Mouse (Mus musculus) embryonic facial prominence, embryonic 10.5 days (tissue): Measurements from ENCODE around the gene Ugt1a1. TPM values are rescaled to one million over a fixed set of nuclear protein-coding genes. Genes with fewer than 3 reads are reported as not detected.

Source experiments
- DNase-seq: peaks from one replicate; pipeline ENCODE4 v3.0.0-alpha.2; 2017; ENCODE audit warnings: low spot score
- H3K27ac ChIP-seq: fragments of 300-500 bp; sonication (generic); replicated peaks from 2 replicates; pipeline ENCODE4 v1.5.1; 2016; ENCODE audit warnings: mild to moderate bottlenecking
- H3K27me3 ChIP-seq: fragments of 300-500 bp; sonication (generic); replicated peaks from 2 replicates; pipeline ENCODE4 v1.6.1; 2016; ENCODE audit warnings: low read depth, mild to moderate bottlenecking; ENCODE audit not compliant: poor library complexity, severe bottlenecking
- H3K36me3 ChIP-seq: fragments of 300-500 bp; sonication (generic); replicated peaks from 2 replicates; pipeline ENCODE4 v1.6.1; 2016; ENCODE audit warnings: mild to moderate bottlenecking, moderate library complexity
- H3K4me1 ChIP-seq: fragments of 300-500 bp; sonication (generic); 2 replicates; pipeline ENCODE4 v1.6.1; 2016
- H3K4me3 ChIP-seq: fragments of 300-500 bp; sonication (generic); 2 replicates; pipeline ENCODE4 v1.5.1; 2016; ENCODE audit warnings: mild to moderate bottlenecking, moderate library complexity
- H3K9me3 ChIP-seq: fragments of 300-500 bp; sonication (generic); 2 replicates; pipeline ENCODE4 v1.6.1; 2016; ENCODE audit warnings: mild to moderate bottlenecking
- WGBS: fragments of 180-500 bp; shearing (Covaris S2); methylation state at CpG from one replicate; pipeline ENCODE4 v1.1.7; 2016; 5-methylcytosine and 5-hydroxymethylcytosine counted together
- polyA plus RNA-seq: library from polyadenylated mRNA; unstranded; fragments of >200 nt; fragmentation: Nextera tagmentation; extraction: Ambion mirVana; gene quantifications from 2 replicates; pipeline ENCODE4 v1.2.1, GENCODE M21; 2016

Gene Ugt1a1
- polyA plus RNA-seq, 1 experiment from 2014 or later = not detected

DNA sequence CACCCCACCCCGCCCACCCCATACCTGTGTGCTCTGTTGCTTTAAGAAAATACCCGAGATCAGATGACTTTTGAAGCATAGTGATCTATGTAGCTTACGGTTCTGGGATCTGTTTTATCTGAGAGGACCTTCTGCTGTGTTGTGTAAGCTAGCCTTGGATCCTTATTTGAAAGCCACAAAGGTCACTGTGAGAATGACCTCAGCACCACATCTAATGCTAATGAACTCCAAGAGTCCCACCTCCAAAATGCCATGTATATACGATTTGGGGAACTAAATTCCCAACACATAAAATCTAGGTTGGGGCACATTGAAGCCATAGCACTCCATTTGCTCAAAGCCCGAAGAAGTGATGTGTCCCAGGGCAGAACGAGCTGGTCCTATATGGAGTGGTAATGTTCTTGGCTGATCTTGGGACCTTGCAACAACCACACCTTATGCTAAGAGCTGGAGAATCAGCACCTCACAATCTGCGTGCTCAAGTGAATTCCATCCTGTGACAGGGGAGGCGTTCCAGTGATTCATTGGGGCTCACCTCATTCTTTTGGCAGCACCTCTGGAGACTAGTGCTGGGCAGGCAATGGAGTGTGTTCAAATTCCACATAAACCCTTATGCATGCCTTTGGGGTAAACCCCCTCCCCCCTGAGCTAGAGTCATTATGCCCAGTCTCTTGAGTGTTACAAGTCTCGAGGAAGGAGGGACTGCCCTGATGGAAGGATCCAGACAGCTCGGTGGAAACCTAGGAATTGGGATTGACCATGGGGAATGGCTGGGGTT lies 45.3 kb downstream of the Ugt1a1 start:
- Histone ChIP-seq H3K36me3 (peaks cover 30% of the 10 kb centered on the region), H3K9me3 (peaks cover 97% of the 10 kb centered on the region), H3K27ac (no peak overlapping the region), H3K27me3 (no peaks in the 10 kb centered on the region), H3K4me3 (no peak overlapping the region), H3K4me1 (no peaks in the 10 kb centered on the region)
- no peak for DNase-seq
- 79% methylated on average over 10 of the region's 10 CpGs for WGBS

DNA sequence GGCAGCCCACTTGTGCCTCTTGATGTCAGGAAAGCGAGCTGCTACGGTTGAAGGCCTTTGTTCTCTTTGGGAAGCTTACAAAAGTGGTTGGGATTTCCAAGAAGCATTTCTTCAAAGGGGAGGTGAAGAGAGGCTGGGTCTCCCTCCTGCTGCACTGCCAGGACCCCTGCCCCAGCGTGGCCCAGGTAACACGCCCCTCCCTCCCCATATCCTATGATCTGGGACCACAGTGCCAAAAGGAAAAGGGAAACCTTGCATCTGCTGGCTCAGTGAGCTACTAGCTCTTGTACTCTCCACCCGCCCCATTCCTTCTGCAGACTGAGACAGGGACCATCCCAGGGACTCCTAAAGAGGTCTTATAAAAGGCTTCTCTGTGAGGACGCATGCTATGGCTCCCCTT lies 45.9 kb downstream of the Ugt1a1 start:
- DNase-seq = no peak
- WGBS = 81% methylated on average over 6 of the region's 6 CpGs
- Histone ChIP-seq H3K27ac (no peak overlapping the region), H3K27me3 (no peaks in the 10 kb centered on the region), H3K9me3 (peaks cover 95% of the 10 kb centered on the region), H3K4me3 (no peak overlapping the region), H3K4me1 (no peaks in the 10 kb centered on the region), H3K36me3 (peaks cover 36% of the 10 kb centered on the region)

DNA sequence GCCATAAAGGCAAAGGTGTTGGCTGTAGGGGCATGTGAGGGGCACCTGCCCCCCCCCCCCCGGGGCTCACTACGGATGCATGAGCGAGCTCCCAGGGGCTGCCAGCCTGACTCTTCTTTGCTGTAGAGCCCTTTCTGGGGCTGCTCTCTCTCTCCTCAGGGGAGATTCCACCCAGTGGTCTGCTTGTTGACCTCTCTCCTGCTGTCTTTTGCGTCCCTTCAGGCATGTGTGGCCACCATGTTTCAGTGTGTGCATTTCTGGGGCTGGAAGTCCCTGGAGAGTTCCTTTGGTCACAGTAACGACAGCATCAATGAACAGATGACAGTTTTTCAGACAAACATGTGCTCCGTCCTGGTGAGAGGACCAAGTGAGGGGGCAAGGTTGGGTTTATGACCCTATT lies 46.6 kb downstream of the Ugt1a1 start:
- H3K27me3 ChIP-seq = no peaks in the 10 kb centered on the region
- DNase-seq = no peak
- WGBS = 72% methylated on average over 6 of the region's 6 CpGs
- no peaks in the 10 kb centered on the region for H3K4me1 ChIP-seq
- peaks cover 43% of the 10 kb centered on the region for H3K36me3 ChIP-seq
- no peak overlapping the region for H3K27ac ChIP-seq
- peaks cover 95% of the 10 kb centered on the region for H3K9me3 ChIP-seq
- no peak overlapping the region for H3K4me3 ChIP-seq

DNA sequence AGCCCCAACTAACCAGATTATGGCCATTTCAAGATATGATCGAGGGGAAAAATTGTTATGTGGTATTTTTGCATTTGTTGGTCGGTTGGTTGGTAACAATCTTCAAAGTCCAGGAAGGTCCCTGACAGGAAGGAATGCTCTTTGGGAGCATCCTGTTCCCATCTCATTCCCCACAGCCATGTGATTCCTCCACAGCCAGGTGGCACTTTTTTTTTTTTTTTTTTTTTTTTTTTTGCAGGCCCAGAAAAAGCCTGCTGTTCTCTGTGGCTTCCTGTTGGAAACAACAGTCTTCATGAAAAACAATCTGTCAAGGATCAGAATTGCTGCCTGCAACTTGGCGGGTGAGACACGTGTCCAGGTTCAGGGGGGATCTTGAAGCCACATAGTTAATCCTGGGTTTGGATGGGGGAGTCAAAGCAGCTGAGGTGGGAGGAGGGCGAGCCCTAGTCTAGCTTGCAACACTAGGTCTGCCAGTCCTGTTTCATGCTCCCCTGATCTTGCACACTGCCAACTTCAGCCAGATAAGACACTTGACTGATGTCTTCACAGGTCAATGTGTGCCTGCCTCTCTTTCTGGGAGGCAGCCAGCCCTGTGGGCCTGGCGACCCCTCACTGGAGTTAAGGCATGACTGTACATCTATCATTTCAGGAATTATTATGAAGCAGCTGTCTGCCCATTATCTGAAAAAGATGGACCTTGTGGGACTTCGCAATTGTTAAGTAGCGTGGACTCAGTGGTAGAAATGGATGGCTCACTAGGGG lies 47.3 kb downstream of the Ugt1a1 start:
- H3K27me3 ChIP-seq = no peaks in the 10 kb centered on the region
- peaks cover 50% of the 10 kb centered on the region for H3K36me3 ChIP-seq
- no peak overlapping the region for H3K4me3 ChIP-seq
- H3K27ac ChIP-seq = no peak overlapping the region
- peaks cover 95% of the 10 kb centered on the region for H3K9me3 ChIP-seq
- 81% methylated on average over 8 of the region's 8 CpGs for WGBS
- DNase-seq = no peak
- no peaks in the 10 kb centered on the region for H3K4me1 ChIP-seq

DNA sequence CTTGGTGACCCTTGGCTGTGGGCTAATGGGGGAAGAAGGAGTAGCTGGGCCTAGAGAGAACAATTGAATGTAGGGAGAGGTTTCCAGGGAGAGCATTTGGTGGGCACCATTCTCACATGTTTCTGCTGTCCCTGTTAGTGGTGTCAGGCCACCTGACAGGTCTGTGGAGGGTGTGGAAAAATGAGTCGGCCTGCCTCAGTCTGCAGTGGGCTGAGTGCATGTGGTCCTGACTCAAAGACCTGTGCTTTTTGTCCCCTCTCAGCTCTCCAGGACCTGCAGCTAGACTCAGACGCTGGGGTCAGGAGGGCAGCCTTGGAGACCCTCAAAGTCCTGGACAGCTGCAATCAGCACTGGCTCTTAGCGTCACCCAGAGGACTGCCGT lies 47.9 kb downstream of the Ugt1a1 start:
- Histone ChIP-seq H3K27me3 (no peaks in the 10 kb centered on the region), H3K4me1 (no peaks in the 10 kb centered on the region), H3K4me3 (no peak overlapping the region), H3K9me3 (peaks cover 94% of the 10 kb centered on the region), H3K36me3 (peaks cover 56% of the 10 kb centered on the region), H3K27ac (no peak overlapping the region)
- 77% methylated on average over 4 of the region's 4 CpGs for WGBS
- no peak for DNase-seq

DNA sequence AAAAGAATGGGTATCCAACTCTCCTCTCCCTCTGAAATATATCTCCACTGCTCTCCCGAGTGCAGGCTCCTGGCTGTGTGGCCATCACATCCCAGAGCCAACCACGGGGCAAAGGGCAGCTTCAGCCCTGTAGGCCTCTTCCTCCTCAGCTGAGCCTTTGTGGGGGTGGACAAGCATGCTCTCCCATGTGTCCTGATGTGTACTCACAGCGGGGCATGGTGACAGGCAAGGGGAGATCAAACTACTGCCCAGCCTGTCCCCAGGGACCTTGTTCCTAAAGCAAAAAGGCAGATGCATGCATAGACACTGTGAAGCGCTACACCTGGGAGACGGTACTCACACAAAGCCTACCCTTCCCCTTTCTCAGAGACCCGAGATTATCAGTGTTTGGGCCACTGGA lies 48.4 kb downstream of the Ugt1a1 start:
- Histone ChIP-seq H3K4me1 (no peaks in the 10 kb centered on the region), H3K36me3 (peaks cover 60% of the 10 kb centered on the region), H3K27me3 (no peaks in the 10 kb centered on the region), H3K9me3 (peaks cover 94% of the 10 kb centered on the region), H3K27ac (no peak overlapping the region), H3K4me3 (no peak overlapping the region)
- WGBS = 85% methylated on average over 6 of the region's 6 CpGs
- no peak for DNase-seq

DNA sequence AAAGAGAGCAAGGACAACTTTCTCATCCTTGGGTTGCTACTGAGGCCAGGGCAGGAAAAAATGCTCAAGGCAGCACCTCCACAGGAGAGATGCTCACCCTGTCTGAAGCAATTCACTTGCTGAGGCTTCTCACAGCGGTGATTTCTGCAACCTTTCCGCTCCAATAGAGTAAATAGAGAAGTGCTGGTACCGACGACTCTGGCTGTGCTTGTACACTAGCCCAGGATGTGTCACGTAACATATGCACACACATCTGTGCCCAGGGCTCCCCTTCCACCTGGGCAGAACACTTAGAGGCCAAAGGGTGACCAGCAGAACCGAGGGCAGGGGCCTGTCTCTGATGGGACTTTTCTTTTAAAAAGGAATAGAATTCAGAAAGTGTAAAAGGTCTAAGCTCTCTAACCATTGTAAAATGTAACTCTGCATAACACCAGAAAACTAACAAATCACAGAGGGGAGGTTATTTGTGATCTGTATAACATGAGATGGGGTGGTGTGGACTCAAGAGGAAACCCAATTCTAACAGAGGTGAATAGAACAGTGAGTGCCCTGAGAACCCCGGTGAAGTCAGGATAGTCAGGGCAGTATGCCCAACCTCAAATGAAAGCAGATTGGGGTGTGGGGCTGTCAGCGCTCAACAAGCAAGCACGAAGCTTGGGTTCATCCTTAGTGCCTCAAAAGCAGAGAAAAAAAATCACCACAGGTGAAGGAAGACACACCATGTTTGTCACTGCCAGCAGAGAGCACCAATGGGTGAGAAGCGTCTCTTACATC lies 49.0 kb downstream of the Ugt1a1 start:
- DNase-seq = no peak
- 85% methylated on average over 10 of the region's 10 CpGs for WGBS
- no peak overlapping the region for H3K27ac ChIP-seq
- H3K27me3 ChIP-seq = no peaks in the 10 kb centered on the region
- no peaks in the 10 kb centered on the region for H3K4me1 ChIP-seq
- no peak overlapping the region for H3K4me3 ChIP-seq
- H3K36me3 ChIP-seq = peaks cover 67% of the 10 kb centered on the region
- peaks cover 94% of the 10 kb centered on the region for H3K9me3 ChIP-seq

DNA sequence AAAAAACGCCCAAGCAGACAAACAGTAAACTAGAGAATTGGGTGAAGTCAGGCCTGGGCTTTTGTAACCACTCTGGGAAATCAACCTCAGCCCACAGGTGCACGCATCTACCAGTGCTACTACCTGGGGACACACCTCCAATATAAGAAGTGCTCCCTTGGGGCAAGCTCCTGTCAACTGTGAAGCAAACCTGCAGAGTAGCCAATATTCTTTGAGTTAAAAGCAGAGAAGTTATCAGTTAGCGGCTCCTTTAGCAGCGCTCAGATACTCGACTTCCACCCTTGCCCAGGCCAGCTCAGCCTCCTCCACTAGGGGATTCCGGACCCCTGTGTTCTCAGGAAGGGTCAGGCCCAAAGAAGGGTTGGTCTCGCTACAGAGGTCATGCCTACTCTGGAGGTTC lies 49.9 kb downstream of the Ugt1a1 start:
- no peak overlapping the region for H3K27ac ChIP-seq
- H3K36me3 ChIP-seq = peaks cover 76% of the 10 kb centered on the region
- WGBS = 89% methylated on average over 7 of the region's 7 CpGs
- no peaks in the 10 kb centered on the region for H3K4me1 ChIP-seq
- no peaks in the 10 kb centered on the region for H3K27me3 ChIP-seq
- peaks cover 93% of the 10 kb centered on the region for H3K9me3 ChIP-seq
- H3K4me3 ChIP-seq = no peak overlapping the region
- DNase-seq = no peak

DNA sequence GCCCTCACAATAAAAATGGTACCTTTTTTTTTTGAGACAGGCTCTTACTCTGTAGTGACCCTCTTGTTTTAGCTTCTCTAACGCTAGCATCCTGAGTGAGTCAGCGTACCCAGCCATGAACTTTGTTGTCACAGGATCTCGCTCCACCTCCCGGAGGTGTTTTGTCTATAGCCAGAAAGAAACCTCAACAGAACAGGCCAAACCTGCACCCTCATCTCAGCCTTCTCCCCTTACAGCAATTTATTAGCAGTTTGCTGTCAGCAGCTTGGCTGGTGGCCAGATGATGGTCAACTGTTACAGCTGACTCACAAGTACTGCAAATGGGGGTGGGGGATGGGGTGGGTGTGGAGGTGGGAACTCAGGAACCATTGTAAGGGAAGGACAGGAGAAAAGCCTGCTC lies 50.5 kb downstream of the Ugt1a1 start:
- H3K4me3 ChIP-seq = no peak overlapping the region

DNA sequence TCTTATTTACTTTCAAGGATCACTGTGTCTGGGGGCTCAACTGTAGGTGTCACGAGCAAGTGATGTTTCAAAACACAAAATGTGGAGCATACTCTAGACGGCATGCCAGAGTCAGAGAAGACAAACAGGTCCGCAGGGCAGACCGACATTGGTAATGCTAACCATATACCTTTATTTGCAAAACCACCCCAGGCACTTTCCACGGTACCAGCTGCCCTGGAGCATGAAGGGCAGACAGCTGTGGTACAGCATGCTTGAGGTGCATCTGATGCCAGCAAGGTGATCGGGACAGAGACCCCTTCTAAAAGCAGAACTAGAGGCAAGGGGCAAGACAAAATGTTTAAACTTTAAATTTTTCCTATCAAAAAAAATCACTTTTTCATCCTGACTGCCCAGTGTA lies 51.2 kb downstream of the Ugt1a1 start:
- Histone ChIP-seq H3K9me3 (peaks cover 87% of the 10 kb centered on the region), H3K27ac (no peak overlapping the region), H3K27me3 (no peaks in the 10 kb centered on the region), H3K36me3 (peaks cover 89% of the 10 kb centered on the region), H3K4me1 (no peaks in the 10 kb centered on the region), H3K4me3 (no peak overlapping the region)
- no peak for DNase-seq
- 78% methylated on average over 6 of the region's 6 CpGs for WGBS

More for the DNA sequence above, 50.5 kb downstream of the Ugt1a1 start:
- H3K36me3 ChIP-seq = peaks cover 82% of the 10 kb centered on the region
- H3K9me3 ChIP-seq = peaks cover 93% of the 10 kb centered on the region
- WGBS = 91% methylated on average over 4 of the region's 4 CpGs
- no peaks in the 10 kb centered on the region for H3K27me3 ChIP-seq
- no peak overlapping the region for H3K27ac ChIP-seq
- no peak for DNase-seq
- H3K4me1 ChIP-seq = no peaks in the 10 kb centered on the region

DNA sequence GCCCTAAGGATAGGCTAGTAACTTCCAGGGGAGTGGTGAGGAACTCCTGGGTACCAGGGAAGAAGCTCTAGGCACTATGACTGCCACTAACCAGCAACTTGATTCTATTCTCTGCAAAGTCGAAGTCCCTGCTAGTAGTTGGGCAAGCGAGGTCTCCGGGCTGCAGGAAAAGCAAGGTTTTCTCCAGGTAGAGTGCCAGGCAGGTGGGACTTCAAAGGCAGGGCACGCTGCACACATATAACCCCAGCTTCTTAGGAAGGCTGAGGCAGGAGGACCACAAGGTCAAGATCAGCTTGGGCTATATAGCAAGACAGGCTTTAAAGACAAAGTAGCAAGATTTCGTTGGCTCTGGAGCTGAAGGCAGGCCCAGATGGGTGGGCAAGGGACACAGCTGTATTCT lies 52.0 kb downstream of the Ugt1a1 start:
- Histone ChIP-seq H3K27me3 (no peaks in the 10 kb centered on the region), H3K36me3 (peaks cover 97% of the 10 kb centered on the region), H3K4me3 (no peak overlapping the region), H3K9me3 (peaks cover 82% of the 10 kb centered on the region), H3K27ac (no peak overlapping the region), H3K4me1 (no peaks in the 10 kb centered on the region)
- no peak for DNase-seq
- 89% methylated on average over 5 of the region's 5 CpGs for WGBS

DNA sequence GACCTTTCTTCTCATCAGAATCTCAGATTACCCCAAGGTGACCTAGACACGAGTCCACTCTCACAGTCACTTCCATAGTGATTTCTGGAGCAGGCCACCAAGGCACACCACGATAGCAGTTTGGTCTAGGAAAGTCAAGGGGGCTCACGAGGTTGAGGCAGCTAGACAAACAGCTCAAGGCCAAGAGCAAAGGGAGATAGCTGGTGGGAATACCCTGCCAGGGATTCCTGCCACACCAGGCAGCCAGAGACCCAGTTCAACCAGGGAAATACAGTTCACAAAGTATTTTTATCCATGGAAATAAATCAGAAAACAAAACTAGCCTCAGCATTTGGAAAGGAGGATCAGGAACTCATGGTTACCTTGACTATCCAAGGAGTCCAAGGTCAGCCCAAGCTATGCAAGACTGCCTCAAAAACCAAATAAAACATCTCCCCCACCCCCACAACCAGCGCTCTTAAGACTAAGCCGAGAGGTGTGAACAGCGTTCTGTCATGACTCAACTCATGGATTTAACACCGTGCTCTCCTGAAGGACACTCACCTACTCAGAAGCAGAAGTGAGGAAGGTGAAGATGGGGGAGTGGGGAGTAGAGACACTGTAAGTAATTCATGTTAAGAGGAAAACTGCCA lies 52.6 kb downstream of the Ugt1a1 start:
- Histone ChIP-seq H3K36me3 (peaks cover 100% of the 10 kb centered on the region), H3K27me3 (no peaks in the 10 kb centered on the region), H3K4me3 (no peak overlapping the region), H3K27ac (no peak overlapping the region), H3K9me3 (peaks cover 82% of the 10 kb centered on the region), H3K4me1 (no peaks in the 10 kb centered on the region)
- 91% methylated on average over 7 of the region's 7 CpGs for WGBS
- DNase-seq = no peak
